Mouse (Mus musculus) neural tube, embryonic 15.5 days (tissue): ENCODE measurements around the gene Adssl1. TPM values are rescaled to one million over a fixed set of nuclear protein-coding genes. Genes with fewer than 3 reads are reported as not detected.

Source experiments
- ATAC-seq: fragments of 200-750 bp; cut with Nextera tagmentation; 2 replicates; pipeline ENCODE4 v1.8.0; 2017; ENCODE audit warnings: mild to moderate bottlenecking, moderate TSS enrichment, moderate library complexity; ENCODE audit not compliant: low FRiP score
- H3K27ac ChIP-seq: fragments of 300-500 bp; sonication (generic); replicated peaks from 2 replicates; pipeline ENCODE4 v1.5.1; 2015; ENCODE audit warnings: mild to moderate bottlenecking, inconsistent platforms
- H3K27me3 ChIP-seq: fragments of 300-500 bp; sonication (generic); replicated peaks from 2 replicates; pipeline ENCODE4 v1.6.1; 2015; ENCODE audit warnings: inconsistent platforms
- H3K36me3 ChIP-seq: fragments of 300-500 bp; sonication (generic); 2 replicates; pipeline ENCODE4 v1.6.1; 2015; ENCODE audit warnings: inconsistent platforms
- H3K4me1 ChIP-seq: fragments of 300-500 bp; sonication (generic); 2 replicates; pipeline ENCODE4 v1.6.1; 2015; ENCODE audit warnings: inconsistent platforms
- H3K4me2 ChIP-seq: fragments of 300-500 bp; sonication (generic); 2 replicates; pipeline ENCODE4 v1.6.1; 2015; ENCODE audit warnings: inconsistent platforms, mild to moderate bottlenecking, moderate library complexity
- H3K4me3 ChIP-seq: fragments of 300-500 bp; sonication (generic); replicated peaks from 2 replicates; pipeline ENCODE4 v1.5.1; 2015; ENCODE audit warnings: mild to moderate bottlenecking, inconsistent platforms
- H3K9ac ChIP-seq: fragments of 300-500 bp; sonication (generic); replicated peaks from 2 replicates; pipeline ENCODE4 v1.6.1; 2015; ENCODE audit warnings: mild to moderate bottlenecking, inconsistent platforms
- H3K9me3 ChIP-seq: fragments of 300-500 bp; sonication (generic); replicated peaks from 2 replicates; pipeline ENCODE4 v1.6.1; 2016; ENCODE audit warnings: inconsistent platforms
- WGBS: fragments of 180-500 bp; shearing (Covaris S2); methylation state at CpG from one replicate; pipeline ENCODE4 v1.1.7; 2015; ENCODE audit warnings: mixed read lengths; 5-methylcytosine and 5-hydroxymethylcytosine counted together
- polyA plus RNA-seq: library from polyadenylated mRNA; unstranded; fragments of >200 nt; fragmentation: Nextera tagmentation; extraction: Ambion mirVana; gene quantifications from 2 replicates; pipeline ENCODE4 v1.2.1, GENCODE M21; 2015

Adssl1 gene
- polyA plus RNA-seq, 1 experiment from 2014 or later = 7.6 TPM

GRCm38 (mm10) chr12:112585924-112586538, 33.8 kb upstream of the Adssl1 start:
- Histone ChIP-seq H3K27me3 (peaks cover 39% of the 10 kb centered on the region), H3K4me1 (peaks cover 18% of the 10 kb centered on the region), H3K4me3 (no peak overlapping the region), H3K4me2 (no peak overlapping the region), H3K9ac (no peak overlapping the region), H3K36me3 (no peaks in the 10 kb centered on the region), H3K27ac (no peak overlapping the region), H3K9me3 (no peaks in the 10 kb centered on the region)
- ATAC-seq = no peak
- 77% methylated on average over 7 of the region's 7 CpGs for WGBS

GRCm38 (mm10) chr12:112587125-112588124, 32.4 kb upstream of the Adssl1 start:
- H3K27me3 ChIP-seq = peaks cover 39% of the 10 kb centered on the region
- no peaks in the 10 kb centered on the region for H3K9me3 ChIP-seq
- H3K27ac ChIP-seq = no peak overlapping the region
- ATAC-seq = no peak
- H3K9ac ChIP-seq = no peak overlapping the region
- H3K4me2 ChIP-seq = peak overlapping the region; percentile 94; the same call in 1 of the 2 replicates
- no peaks in the 10 kb centered on the region for H3K36me3 ChIP-seq
- H3K4me3 ChIP-seq = no peak overlapping the region
- WGBS = 80% methylated on average over 14 of the region's 14 CpGs
- peaks cover 18% of the 10 kb centered on the region for H3K4me1 ChIP-seq

DNA sequence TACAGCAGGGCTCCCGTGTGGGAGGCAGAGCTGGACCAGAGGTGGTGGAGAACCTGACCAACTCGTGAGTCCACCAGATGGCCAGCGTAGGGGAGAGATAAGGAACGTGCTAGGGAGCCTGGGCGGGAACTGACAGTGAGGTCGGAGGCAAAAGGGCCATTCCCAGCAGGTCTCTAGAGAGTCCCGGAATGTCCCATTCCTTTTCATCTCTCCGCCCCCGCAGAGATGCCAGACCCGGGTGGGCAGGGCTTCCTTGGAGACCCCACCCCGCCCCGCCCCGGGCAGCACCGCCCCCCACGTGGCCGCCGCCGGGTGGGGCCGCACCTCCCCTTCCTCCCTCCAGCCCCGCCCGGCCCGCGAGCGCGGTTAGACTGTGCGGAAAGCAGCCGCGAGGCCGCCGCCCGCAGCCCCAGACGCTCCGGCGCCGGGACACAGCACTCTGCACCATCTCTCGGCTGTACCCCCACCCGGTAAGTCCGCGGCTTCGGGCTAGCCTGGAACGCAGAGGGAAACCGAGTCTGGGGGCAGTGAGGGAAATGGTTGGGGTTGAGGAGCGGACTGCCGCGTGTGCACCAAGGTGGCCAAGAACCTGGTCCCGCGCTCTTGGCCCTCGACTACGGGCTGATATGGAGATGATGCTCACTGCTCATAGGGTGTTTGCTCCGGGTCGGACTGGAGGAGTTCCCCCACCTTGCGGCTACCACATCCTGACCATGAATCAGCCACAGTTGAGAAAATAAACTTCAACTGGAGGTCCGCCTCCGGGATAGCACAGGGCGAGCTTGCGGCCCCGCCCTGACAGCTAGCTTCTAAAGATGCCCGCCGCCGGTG, 31.2 kb upstream of the Adssl1 start, which contains the start of gene Inf2:
Gene Inf2 (plus strand): TSS at position 359 of the 831 bp plus-strand sequence.
- peaks cover 39% of the 10 kb centered on the region for H3K27me3 ChIP-seq
- H3K27ac ChIP-seq = no peak within 1 kb of the TSS
- WGBS = under 1% methylated on average over 57 of the region's 60 CpGs
- no peaks in the 10 kb centered on the region for H3K36me3 ChIP-seq
- H3K4me1 ChIP-seq = peaks cover 22% of the 10 kb centered on the region
- H3K9me3 ChIP-seq = no peaks in the 10 kb centered on the region
- peak; percentile 75 for ATAC-seq
- H3K9ac ChIP-seq = peak within 1 kb of the TSS; percentile 41
- peak within 1 kb of the TSS; percentile 94 for H3K4me2 ChIP-seq
- H3K4me3 ChIP-seq = peak within 1 kb of the TSS; percentile 50

- H3K27ac ChIP-seq = no peak overlapping the region
- H3K27me3 ChIP-seq = peaks cover 39% of the 10 kb centered on the region
- no peak overlapping the region for H3K9ac ChIP-seq
- no peaks in the 10 kb centered on the region for H3K9me3 ChIP-seq
- 59% methylated on average over 8 of the region's 8 CpGs for WGBS
- peaks cover 32% of the 10 kb centered on the region for H3K4me1 ChIP-seq
- no peak for ATAC-seq
- peak overlapping the region; percentile 94 for H3K4me2 ChIP-seq
- no peaks in the 10 kb centered on the region for H3K36me3 ChIP-seq
- peak overlapping the region; percentile 50 for H3K4me3 ChIP-seq
Observed at GRCm38 (mm10) chr12:112589491-112590191, 30.2 kb upstream of the Adssl1 start.

GRCm38 (mm10) chr12:112590566-112591239, 29.1 kb upstream of the Adssl1 start:
- Histone ChIP-seq H3K4me1 (peaks cover 42% of the 10 kb centered on the region), H3K36me3 (no peaks in the 10 kb centered on the region), H3K9me3 (no peaks in the 10 kb centered on the region), H3K27ac (no peak overlapping the region), H3K4me2 (no peak overlapping the region), H3K4me3 (no peak overlapping the region), H3K27me3 (peaks cover 39% of the 10 kb centered on the region), H3K9ac (no peak overlapping the region)
- ATAC-seq = no peak
- WGBS = 65% methylated on average over 8 of the region's 8 CpGs

DNA sequence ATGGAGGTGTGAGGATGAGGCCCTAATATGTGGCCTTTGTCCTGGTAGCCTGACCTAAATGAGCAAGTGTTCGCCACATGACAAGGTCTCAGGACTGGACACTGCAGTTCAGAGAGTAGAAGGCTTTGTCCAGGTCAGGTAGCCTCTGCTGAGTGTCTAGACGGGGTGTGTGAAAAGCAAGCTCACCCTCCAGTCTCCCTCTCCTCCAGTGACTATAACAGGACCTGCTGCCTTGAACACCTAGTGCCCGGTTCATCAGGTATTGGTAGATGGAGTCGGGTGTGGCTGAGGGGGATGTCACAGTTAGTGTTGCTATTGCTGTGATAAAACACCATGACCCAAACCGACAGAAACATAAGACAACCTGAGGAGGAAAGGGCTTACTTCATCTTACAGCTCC, 28.6 kb upstream of the Adssl1 start:
- Histone ChIP-seq H3K36me3 (no peaks in the 10 kb centered on the region), H3K27ac (no peak overlapping the region), H3K4me3 (no peak overlapping the region), H3K4me1 (peaks cover 42% of the 10 kb centered on the region), H3K9me3 (no peaks in the 10 kb centered on the region), H3K4me2 (no peak overlapping the region), H3K27me3 (peaks cover 39% of the 10 kb centered on the region), H3K9ac (no peak overlapping the region)
- ATAC-seq = no peak
- WGBS = 93% methylated on average over 5 of the region's 5 CpGs

DNA sequence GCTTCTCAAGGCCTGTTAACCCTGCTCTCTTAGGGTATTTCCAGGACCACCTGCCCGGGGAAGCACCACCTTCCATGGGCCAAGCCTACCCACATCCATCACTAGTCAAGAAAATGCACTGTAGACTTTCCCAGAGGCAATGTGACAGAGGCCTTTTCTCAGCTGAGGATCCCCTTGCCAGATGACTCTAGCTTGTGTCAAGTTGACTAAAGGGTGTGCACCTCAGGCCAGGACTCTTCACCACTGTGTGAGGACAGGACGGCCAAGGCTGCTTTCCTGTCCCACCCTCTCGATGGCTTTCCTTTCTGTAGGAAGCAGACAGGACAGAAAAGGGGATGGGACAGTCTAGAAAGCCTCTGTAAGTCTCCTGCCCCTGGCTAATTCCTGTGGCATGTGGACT, 28.1 kb upstream of the Adssl1 start:
- Histone ChIP-seq H3K4me1 (peaks cover 42% of the 10 kb centered on the region), H3K9ac (no peak overlapping the region), H3K27me3 (peaks cover 39% of the 10 kb centered on the region), H3K9me3 (no peaks in the 10 kb centered on the region), H3K27ac (no peak overlapping the region), H3K36me3 (no peaks in the 10 kb centered on the region), H3K4me2 (no peak overlapping the region), H3K4me3 (no peak overlapping the region)
- 83% methylated on average over 3 of the region's 3 CpGs for WGBS
- ATAC-seq = no peak

DNA sequence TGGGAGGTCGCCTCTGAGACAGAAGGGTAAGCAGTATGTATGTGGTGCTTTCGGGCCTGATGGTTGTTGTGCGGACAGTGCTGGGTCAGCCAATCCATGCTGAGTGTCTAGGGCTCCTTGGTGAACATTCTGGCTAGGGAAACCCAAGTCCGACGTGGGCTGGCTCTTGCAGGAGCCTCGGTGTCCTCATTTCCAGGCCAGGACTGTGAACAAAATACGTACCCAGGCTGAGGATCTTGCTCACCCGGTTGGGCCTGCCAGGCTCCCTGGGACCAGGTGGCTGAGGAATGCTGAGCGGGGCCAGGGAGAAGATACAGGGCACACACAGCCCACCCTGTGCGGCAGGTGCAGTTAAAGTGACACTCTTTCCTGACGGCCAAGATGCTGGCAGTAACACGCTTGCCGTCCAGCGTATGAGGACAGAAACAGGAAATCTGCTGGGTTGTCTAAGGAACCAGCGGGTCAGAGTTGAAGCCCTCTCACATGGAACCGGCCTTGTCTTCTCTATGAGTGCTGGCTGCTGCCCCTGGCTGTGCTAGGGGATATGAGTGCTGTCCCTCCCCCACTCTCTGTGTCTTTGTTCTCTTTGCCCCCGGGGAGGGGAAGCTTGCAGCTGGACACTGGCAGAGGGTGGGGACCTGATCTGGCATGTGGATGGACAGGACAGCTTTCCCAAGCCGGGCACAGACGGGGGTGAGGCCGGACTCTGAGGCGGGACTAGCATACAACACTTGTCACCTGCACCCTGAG, 26.7 kb upstream of the Adssl1 start:
- Histone ChIP-seq H3K4me1 (peaks cover 42% of the 10 kb centered on the region), H3K9me3 (no peaks in the 10 kb centered on the region)
- WGBS = 73% methylated on average over 21 of the region's 21 CpGs

GRCm38 (mm10) chr12:112593951-112594915, 25.6 kb upstream of the Adssl1 start:
- H3K36me3 ChIP-seq = no peaks in the 10 kb centered on the region
- no peak overlapping the region for H3K27ac ChIP-seq
- peaks cover 31% of the 10 kb centered on the region for H3K4me1 ChIP-seq
- 79% methylated on average over 16 of the region's 16 CpGs for WGBS
- no peak overlapping the region for H3K4me3 ChIP-seq
- H3K9me3 ChIP-seq = no peaks in the 10 kb centered on the region
- peaks cover 16% of the 10 kb centered on the region for H3K27me3 ChIP-seq
- ATAC-seq = no peak
- no peak overlapping the region for H3K4me2 ChIP-seq
- H3K9ac ChIP-seq = no peak overlapping the region

More for the DNA sequence above, 26.7 kb upstream of the Adssl1 start:
- H3K4me3 ChIP-seq = no peak overlapping the region
- peaks cover 26% of the 10 kb centered on the region for H3K27me3 ChIP-seq
- no peak overlapping the region for H3K9ac ChIP-seq
- ATAC-seq = no peak
- H3K4me2 ChIP-seq = no peak overlapping the region
- H3K27ac ChIP-seq = no peak overlapping the region
- no peaks in the 10 kb centered on the region for H3K36me3 ChIP-seq
